Mouse (Mus musculus): ENCODE data around the gene Gm28308. TPM values are rescaled to one million over a fixed set of nuclear protein-coding genes. Genes with fewer than 3 reads are reported as not detected.

Gm28308 gene
- total and polyA plus RNA-seq, 2 experiments from 2014 or later, result 2.2 TPM; not detected in 1

DNA sequence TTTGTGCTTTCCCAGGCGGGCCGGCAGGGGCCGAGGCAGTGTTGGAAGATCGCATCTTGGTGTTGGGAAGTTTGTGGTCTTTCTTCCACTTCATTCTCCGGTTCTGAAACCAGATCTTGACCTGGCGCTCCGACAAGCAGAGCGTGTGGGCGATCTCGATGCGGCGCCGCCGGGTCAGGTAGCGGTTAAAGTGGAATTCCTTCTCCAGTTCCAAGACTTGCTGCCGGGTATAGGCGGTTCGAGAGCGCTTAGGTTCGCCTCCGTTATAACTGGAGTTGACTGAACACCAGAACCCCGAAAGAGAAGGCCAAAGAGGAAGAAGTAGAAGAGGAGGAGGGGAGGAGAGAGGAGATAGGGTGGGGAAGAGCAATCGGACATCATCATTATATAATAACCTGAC is 22.7 kb downstream of the Gm28308 start:
- Histone ChIP-seq H3K36me3 (ENCODE audit: insufficient read depth, low read length) (no peaks in the 10 kb centered on the region), H3K27ac (peak overlapping the region; percentile 79), H3K4me2 (ENCODE audit: low read depth, low read length) (peak overlapping the region; percentile 50), H3K9ac (replicated peaks; ENCODE audit: low read length) (peak overlapping the region; percentile 57), H3K9me3 (ENCODE audit: low read length) (no peaks in the 10 kb centered on the region), H3K27me3 (ENCODE audit: insufficient read depth, low read length) (peaks cover 82% of the 10 kb centered on the region), H3K4me3 (ENCODE audit: low read length) (peak overlapping the region; percentile 41), H3K4me1 (ENCODE audit: insufficient read depth, low read length) (no peaks in the 10 kb centered on the region)
- TF ChIP-seq CTCF (IDR thresholded peaks at IDR 0.05; ENCODE audit: low read depth), result no peak
- DNase-seq (ENCODE audit: low spot score) (no peak), ATAC-seq (no peak)
- 7% methylated on average over 23 of the region's 23 CpGs for WGBS

DNA sequence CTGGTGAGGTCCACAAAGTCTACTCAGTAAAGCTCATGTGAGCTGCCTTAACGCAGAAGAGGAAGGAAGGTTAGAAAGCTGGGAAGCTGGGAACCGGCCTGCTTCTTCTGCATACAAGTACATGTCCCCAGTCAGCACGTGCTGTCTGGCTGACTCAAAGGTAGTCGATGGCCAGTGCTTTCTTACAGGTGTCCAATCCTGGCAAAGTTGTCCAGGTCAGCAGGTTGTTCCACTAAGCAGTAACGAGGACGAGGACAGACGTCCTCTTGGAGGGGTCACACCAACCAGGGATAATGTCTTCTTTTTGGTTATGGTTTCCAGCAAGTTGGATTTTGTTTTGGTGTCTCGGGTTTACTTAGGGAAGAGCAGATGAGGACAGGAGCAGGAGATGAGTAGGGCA is 23.2 kb downstream of the Gm28308 start:
- H3K4me3 ChIP-seq (ENCODE audit: low read length), result peak overlapping the region; percentile 41
- no peaks in the 10 kb centered on the region for H3K9me3 ChIP-seq (ENCODE audit: low read length)
- peaks cover 85% of the 10 kb centered on the region for H3K27me3 ChIP-seq (ENCODE audit: insufficient read depth, low read length)
- peak overlapping the region; percentile 79 for H3K27ac ChIP-seq
- WGBS, result 9% methylated on average over 8 of the region's 8 CpGs
- no peak for TF ChIP-seq CTCF (IDR thresholded peaks at IDR 0.05; ENCODE audit: low read depth)
- DNase-seq (ENCODE audit: low spot score), result no peak
- no peaks in the 10 kb centered on the region for H3K36me3 ChIP-seq (ENCODE audit: insufficient read depth, low read length)
- H3K4me1 ChIP-seq (ENCODE audit: insufficient read depth, low read length), result no peaks in the 10 kb centered on the region
- peak overlapping the region; percentile 57 for H3K9ac ChIP-seq (replicated peaks; ENCODE audit: low read length)
- H3K4me2 ChIP-seq (ENCODE audit: low read depth, low read length), result peak overlapping the region; percentile 50
- ATAC-seq, result no peak

DNA sequence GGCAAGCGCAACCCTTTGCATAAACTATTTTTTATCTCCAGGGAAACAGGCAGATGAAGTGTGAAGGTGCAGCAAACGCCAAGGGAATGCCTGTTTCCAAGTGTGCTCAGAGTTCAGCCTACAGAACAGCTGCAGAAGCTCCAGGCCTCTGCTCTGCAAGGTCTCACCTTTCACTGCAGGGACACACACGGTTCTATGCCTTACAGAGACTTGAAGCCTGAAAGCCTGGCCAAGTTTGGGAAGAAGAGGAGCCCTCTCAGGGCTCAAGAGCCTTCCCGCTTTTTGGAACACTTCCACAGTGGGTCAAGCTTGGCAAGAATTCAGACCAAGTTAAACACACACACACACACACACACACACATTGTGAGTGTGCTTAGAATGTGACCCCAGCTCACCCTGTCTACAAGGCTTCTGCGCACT is 24.0 kb downstream of the Gm28308 start:
- H3K4me3 ChIP-seq (ENCODE audit: low read length), result no peak overlapping the region
- no peak overlapping the region; the same call in 1 of the 2 replicates for H3K9ac ChIP-seq (replicated peaks; ENCODE audit: low read length)

DNA sequence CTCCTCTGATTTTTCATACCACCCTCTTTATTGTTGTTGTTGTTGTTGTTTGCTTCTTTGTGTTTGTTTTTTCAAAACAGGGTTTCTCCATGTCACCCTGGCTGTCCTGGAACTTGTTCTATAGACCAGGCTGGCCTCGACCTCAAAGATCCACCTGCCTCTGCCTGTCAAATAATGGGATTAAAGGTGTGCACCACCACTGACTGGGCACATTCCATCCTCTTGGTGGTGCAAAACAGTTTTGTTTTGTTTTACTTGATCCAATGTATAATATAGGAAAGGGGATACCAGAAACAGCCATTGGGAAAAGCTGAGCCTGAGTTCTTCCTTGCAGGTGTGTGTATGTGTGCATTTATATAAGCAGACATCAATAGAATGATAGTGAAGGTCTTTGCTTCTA is 26.6 kb downstream of the Gm28308 start:
- H3K27me3 ChIP-seq (ENCODE audit: insufficient read depth, low read length), result peaks cover 92% of the 10 kb centered on the region

More for the DNA sequence above, 24.0 kb downstream of the Gm28308 start:
- peaks cover 85% of the 10 kb centered on the region for H3K27me3 ChIP-seq (ENCODE audit: insufficient read depth, low read length)
- peak overlapping the region; percentile 50 for H3K4me2 ChIP-seq (ENCODE audit: low read depth, low read length)
- ATAC-seq (no peak), DNase-seq (ENCODE audit: low spot score) (no peak)
- 0 out of 2 replicates have a peak, but pooled peaks cover 4% of the 10 kb centered on the region for H3K4me1 ChIP-seq (ENCODE audit: insufficient read depth, low read length)
- 14% methylated on average over 5 of the region's 5 CpGs for WGBS
- TF ChIP-seq CTCF (IDR thresholded peaks at IDR 0.05; ENCODE audit: low read depth), result no peak
- no peaks in the 10 kb centered on the region for H3K9me3 ChIP-seq (ENCODE audit: low read length)
- no peaks in the 10 kb centered on the region for H3K36me3 ChIP-seq (ENCODE audit: insufficient read depth, low read length)
- peak overlapping the region; percentile 79; the same call in 1 of the 2 replicates for H3K27ac ChIP-seq

DNA sequence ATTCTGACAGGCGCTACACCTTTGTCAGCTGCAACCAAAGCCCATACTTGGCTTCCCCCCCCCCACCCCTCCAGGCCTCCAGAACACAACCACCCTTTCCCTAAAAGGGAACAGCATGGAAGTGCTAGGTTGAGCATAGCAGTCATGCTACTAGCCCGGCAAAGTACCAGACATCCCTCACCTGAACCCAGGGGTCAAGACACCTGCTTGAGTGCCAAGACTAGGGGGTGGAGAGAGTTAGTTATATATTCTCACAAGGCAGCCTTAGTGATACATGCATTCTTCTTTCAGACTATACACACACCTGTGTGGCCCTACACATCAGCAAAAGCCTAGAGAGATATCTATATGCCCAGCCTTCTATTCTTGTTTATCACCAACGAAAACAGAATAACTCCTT is 27.3 kb downstream of the Gm28308 start:
- DNase-seq (ENCODE audit: low spot score) (no peak), ATAC-seq (no peak)
- Histone ChIP-seq H3K4me1 (ENCODE audit: insufficient read depth, low read length) (0 out of 2 replicates have a peak, but pooled peaks cover 4% of the 10 kb centered on the region), H3K27me3 (ENCODE audit: insufficient read depth, low read length) (peaks cover 93% of the 10 kb centered on the region), H3K4me3 (ENCODE audit: low read length) (no peak overlapping the region), H3K4me2 (ENCODE audit: low read depth, low read length) (no peak overlapping the region), H3K36me3 (ENCODE audit: insufficient read depth, low read length) (no peaks in the 10 kb centered on the region), H3K27ac (no peak overlapping the region; the same call in 1 of the 2 replicates), H3K9ac (replicated peaks; ENCODE audit: low read length) (no peak overlapping the region), H3K9me3 (ENCODE audit: low read length) (no peaks in the 10 kb centered on the region)
- WGBS, result 15% methylated on average over 3 of the region's 3 CpGs
- no peak for TF ChIP-seq CTCF (IDR thresholded peaks at IDR 0.05; ENCODE audit: low read depth)

More for the DNA sequence above, 26.6 kb downstream of the Gm28308 start:
- H3K4me1 ChIP-seq (ENCODE audit: insufficient read depth, low read length), result 0 out of 2 replicates have a peak, but pooled peaks cover 4% of the 10 kb centered on the region
- 14% methylated on average over 1 of the region's 1 CpGs for WGBS
- no peaks in the 10 kb centered on the region for H3K9me3 ChIP-seq (ENCODE audit: low read length)
- H3K36me3 ChIP-seq (ENCODE audit: insufficient read depth, low read length), result no peaks in the 10 kb centered on the region
- no peak for DNase-seq (ENCODE audit: low spot score)
- ATAC-seq, result no peak
- no peak overlapping the region for H3K4me3 ChIP-seq (ENCODE audit: low read length)
- no peak for TF ChIP-seq CTCF (IDR thresholded peaks at IDR 0.05; ENCODE audit: low read depth)
- H3K9ac ChIP-seq (replicated peaks; ENCODE audit: low read length), result no peak overlapping the region
- no peak overlapping the region for H3K4me2 ChIP-seq (ENCODE audit: low read depth, low read length)
- no peak overlapping the region for H3K27ac ChIP-seq

DNA sequence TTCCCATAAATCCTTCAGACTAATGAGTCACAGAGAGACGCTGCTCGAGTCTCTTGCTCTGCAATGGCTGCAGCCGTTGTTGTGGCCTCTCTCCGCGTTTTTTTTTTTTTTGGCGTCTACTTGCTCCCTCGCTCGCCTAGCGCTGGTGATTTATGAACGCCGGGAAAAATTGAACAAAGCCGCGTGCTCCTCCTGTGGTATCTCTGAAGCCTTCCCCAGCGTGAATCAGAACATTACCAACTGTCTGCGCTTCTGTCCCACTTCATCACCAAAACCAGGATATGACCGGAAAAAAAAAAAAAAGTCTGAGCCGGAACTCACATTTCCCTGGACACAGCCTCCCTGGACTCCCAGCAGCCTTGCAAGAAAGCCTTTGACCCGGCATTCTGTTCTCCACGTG is 27.9 kb downstream of the Gm28308 start:
- no peaks in the 10 kb centered on the region for H3K36me3 ChIP-seq (ENCODE audit: insufficient read depth, low read length)
- peak overlapping the region; percentile 30 for H3K4me2 ChIP-seq (ENCODE audit: low read depth, low read length)
- 0 out of 2 replicates have a peak overlapping the region, but pooled peaks have one; percentile 45 for H3K27ac ChIP-seq
- 4% methylated on average over 19 of the region's 19 CpGs for WGBS
- H3K4me1 ChIP-seq (ENCODE audit: insufficient read depth, low read length), result 0 out of 2 replicates have a peak, but pooled peaks cover 4% of the 10 kb centered on the region
- no peak overlapping the region for H3K9ac ChIP-seq (replicated peaks; ENCODE audit: low read length)
- ATAC-seq (no peak), DNase-seq (ENCODE audit: low spot score) (no peak)
- H3K4me3 ChIP-seq (ENCODE audit: low read length), result no peak overlapping the region; the same call in 1 of the 2 replicates
- H3K9me3 ChIP-seq (ENCODE audit: low read length), result no peaks in the 10 kb centered on the region
- no peak for TF ChIP-seq CTCF (IDR thresholded peaks at IDR 0.05; ENCODE audit: low read depth)
- peaks cover 94% of the 10 kb centered on the region for H3K27me3 ChIP-seq (ENCODE audit: insufficient read depth, low read length)

DNA sequence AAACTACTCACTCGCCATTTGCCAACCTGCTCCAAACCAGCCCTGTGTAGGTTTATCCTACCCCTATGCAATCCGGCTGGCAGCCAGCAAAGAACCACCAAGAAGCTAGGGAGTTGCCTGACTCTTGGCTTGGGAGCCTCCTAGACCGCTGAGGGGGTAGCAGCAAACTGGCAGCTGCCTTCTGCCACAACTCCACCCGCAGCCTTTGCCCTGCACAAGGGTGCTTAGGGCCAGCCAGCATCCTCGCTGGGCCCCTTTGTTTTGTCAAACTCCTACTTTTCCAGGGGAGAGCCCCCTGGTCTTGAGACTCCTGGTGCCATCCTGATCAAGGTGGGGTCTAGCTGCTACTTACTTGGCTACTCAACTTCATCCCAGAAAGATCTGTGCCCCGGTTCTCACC is 28.5 kb downstream of the Gm28308 start:
- H3K4me2 ChIP-seq (ENCODE audit: low read depth, low read length), result peak overlapping the region; percentile 30; the same call in 1 of the 2 replicates

More for the DNA sequence above, 28.5 kb downstream of the Gm28308 start:
- H3K4me3 ChIP-seq (ENCODE audit: low read length), result no peak overlapping the region
- H3K4me1 ChIP-seq (ENCODE audit: insufficient read depth, low read length), result 0 out of 2 replicates have a peak, but pooled peaks cover 4% of the 10 kb centered on the region
- no peak overlapping the region for H3K9ac ChIP-seq (replicated peaks; ENCODE audit: low read length)
- no peaks in the 10 kb centered on the region for H3K9me3 ChIP-seq (ENCODE audit: low read length)
- DNase-seq (ENCODE audit: low spot score) (no peak), ATAC-seq (no peak)
- no peak for TF ChIP-seq CTCF (IDR thresholded peaks at IDR 0.05; ENCODE audit: low read depth)
- H3K27ac ChIP-seq, result peak overlapping the region; percentile 45; the same call in 1 of the 2 replicates
- 6% methylated on average over 6 of the region's 6 CpGs for WGBS
- H3K27me3 ChIP-seq (ENCODE audit: insufficient read depth, low read length), result peaks cover 93% of the 10 kb centered on the region
- H3K36me3 ChIP-seq (ENCODE audit: insufficient read depth, low read length), result no peaks in the 10 kb centered on the region
